Mouse (Mus musculus) MEL (cell line): ENCODE measurements around the gene Gm21970. TPM values are rescaled to one million over a fixed set of nuclear protein-coding genes. Genes with fewer than 3 reads are reported as not detected.

Experiments
- DNase-seq: peaks from one replicate; pipeline ENCODE4 v3.0.0; 2011; ENCODE audit warnings: low read depth, low spot score
- H3K27ac ChIP-seq: 2 replicates; pipeline ENCODE4 v1.5.1; 2012; ENCODE audit warnings: low read depth, mild to moderate bottlenecking, control low read depth, low read length, moderate library complexity; ENCODE audit not compliant: control insufficient read depth
- H3K27me3 ChIP-seq, 2 experiments: fragments of 150-350 bp in 1 of 2; sonication (generic) in 1 of 2; 2 replicates each; pipeline ENCODE4 v1.6.1; 2012; ENCODE audit warnings: low read length in 2 of 2, mild to moderate bottlenecking in 2 of 2, improper control_type of control experiment in 1 of 2, moderate library complexity in 1 of 2; ENCODE audit not compliant: insufficient read depth in 2 of 2, control insufficient read depth in 1 of 2
- H3K36me3 ChIP-seq, 2 experiments: 2 replicates each; pipeline ENCODE4 v1.6.1; 2012 to 2014; ENCODE audit warnings: low read length in 2 of 2, improper control_type of control experiment in 1 of 2, inconsistent platforms in 1 of 2, mild to moderate bottlenecking in 1 of 2; ENCODE audit not compliant: insufficient read depth in 2 of 2, control insufficient read depth in 1 of 2
- H3K4me1 ChIP-seq, 2 experiments: fragments of 150-350 bp in 1 of 2; sonication (generic) in 1 of 2; 2 replicates each; pipeline ENCODE4 v1.6.1; 2012; ENCODE audit warnings: low read length in 2 of 2, improper control_type of control experiment in 1 of 2, mild to moderate bottlenecking in 1 of 2; ENCODE audit not compliant: insufficient read depth in 2 of 2, control insufficient read depth in 1 of 2
- H3K4me3 ChIP-seq, 2 experiments: fragments of 150-350 bp in 1 of 2; sonication (generic) in 1 of 2; 2 replicates each; pipeline ENCODE4 v1.5.1; 2012; ENCODE audit warnings: low read depth in 2 of 2, low read length in 2 of 2, mild to moderate bottlenecking in 2 of 2, moderate library complexity in 2 of 2, control low read depth in 1 of 2, improper control_type of control experiment in 1 of 2; ENCODE audit not compliant: control insufficient read depth in 1 of 2, insufficient read depth in 1 of 2
- H3K79me2 ChIP-seq: 2 replicates; pipeline ENCODE4 v1.6.1; 2012; ENCODE audit warnings: mild to moderate bottlenecking, low read length, moderate library complexity; ENCODE audit not compliant: control insufficient read depth, poor library complexity, insufficient read depth
- H3K9ac ChIP-seq: 2 replicates; pipeline ENCODE4 v1.6.1; 2012; ENCODE audit warnings: low read depth, mild to moderate bottlenecking, control low read depth, low read length, moderate library complexity; ENCODE audit not compliant: control insufficient read depth, poor library complexity, severe bottlenecking
- H3K9me3 ChIP-seq: fragments of 150-350 bp; sonication (generic); replicated peaks from 2 replicates; pipeline ENCODE4 v1.6.1; 2012; ENCODE audit warnings: mild to moderate bottlenecking, low read length, improper control_type of control experiment, moderate library complexity; ENCODE audit not compliant: insufficient read depth
- BHLHE40 ChIP-seq: IDR thresholded peaks from 2 replicates; pipeline ENCODE4 v1.6.1; 2012; ENCODE audit warnings: low read depth, mild to moderate bottlenecking, inconsistent platforms, low read length, improper control_type of control experiment, borderline replicate concordance
- CHD1 ChIP-seq: IDR thresholded peaks from 2 replicates; pipeline ENCODE4 v1.6.1; 2012; ENCODE audit warnings: low read depth, mild to moderate bottlenecking, inconsistent platforms, low read length, improper control_type of control experiment
- CHD2 ChIP-seq: IDR thresholded peaks from 2 replicates; pipeline ENCODE4 v1.6.1; 2011; ENCODE audit warnings: low read length, improper control_type of control experiment
- CTCF ChIP-seq, 3 experiments: IDR thresholded peaks in 2 of 3; conservative IDR thresholded peaks in 1 of 3; 2 replicates each; pipeline ENCODE4 v1.5.1; 2011 to 2012; ENCODE audit warnings: low read length in 3 of 3, low read depth in 2 of 3, mild to moderate bottlenecking in 2 of 3, improper control_type of control experiment in 1 of 3, inconsistent platforms in 1 of 3, mixed read lengths in 1 of 3, moderate library complexity in 1 of 3; ENCODE audit not compliant: control insufficient read depth in 1 of 3, insufficient read depth in 1 of 3, poor library complexity in 1 of 3, severe bottlenecking in 1 of 3
- E2F4 ChIP-seq: IDR thresholded peaks from 2 replicates; pipeline ENCODE4 v1.6.1; 2011; ENCODE audit warnings: low read depth, low read length, improper control_type of control experiment, borderline replicate concordance
- ELF1 ChIP-seq: IDR thresholded peaks from 2 replicates; pipeline ENCODE4 v1.6.1; 2014; ENCODE audit warnings: low read depth, mild to moderate bottlenecking, inconsistent platforms, low read length, improper control_type of control experiment, moderate library complexity
- EP300 ChIP-seq, 2 experiments: IDR thresholded peaks; 2 replicates each; pipeline ENCODE4 v1.6.1; 2011; ENCODE audit warnings: improper control_type of control experiment in 2 of 2, low read length in 2 of 2, low read depth in 1 of 2, mild to moderate bottlenecking in 1 of 2
- ETS1 ChIP-seq: IDR thresholded peaks from 2 replicates; pipeline ENCODE4 v1.6.1; 2012; ENCODE audit warnings: low read depth, mild to moderate bottlenecking, inconsistent platforms, low read length, improper control_type of control experiment, moderate library complexity
- GABPA ChIP-seq: IDR thresholded peaks from 2 replicates; pipeline ENCODE4 v1.6.1; 2012; ENCODE audit warnings: low read depth, mild to moderate bottlenecking, inconsistent platforms, low read length, improper control_type of control experiment, moderate library complexity
- GATA1 ChIP-seq: IDR thresholded peaks from 2 replicates; pipeline ENCODE4 v1.6.1; 2011; ENCODE audit warnings: low read depth, low read length, improper control_type of control experiment
- JUND ChIP-seq: IDR thresholded peaks from 2 replicates; pipeline ENCODE4 v1.6.1; 2011; ENCODE audit warnings: low read depth, mild to moderate bottlenecking, improper control_type of control experiment, low read length
- KAT2A ChIP-seq: conservative IDR thresholded peaks from 2 replicates; pipeline ENCODE4 v1.6.1; 2012; ENCODE audit warnings: low read depth, low read length, improper control_type of control experiment, inconsistent platforms
- MAFK ChIP-seq: IDR thresholded peaks from 2 replicates; pipeline ENCODE4 v1.6.1; 2011; ENCODE audit warnings: low read depth, mild to moderate bottlenecking, low read length, improper control_type of control experiment, borderline replicate concordance
- MAX ChIP-seq: IDR thresholded peaks from 2 replicates; pipeline ENCODE4 v1.6.1; 2011; ENCODE audit warnings: low read length, improper control_type of control experiment
- MAZ ChIP-seq: IDR thresholded peaks from 2 replicates; pipeline ENCODE4 v1.6.1; 2012; ENCODE audit warnings: low read depth, mild to moderate bottlenecking, inconsistent platforms, low read length, improper control_type of control experiment
- MEF2A ChIP-seq: IDR thresholded peaks from 2 replicates; pipeline ENCODE4 v1.6.1; 2014; ENCODE audit warnings: low read depth, mild to moderate bottlenecking, inconsistent platforms, low read length, improper control_type of control experiment; ENCODE audit not compliant: poor library complexity, insufficient replicate concordance, severe bottlenecking; ENCODE audit errors: extremely low read depth
- MXI1 ChIP-seq: IDR thresholded peaks from 2 replicates; pipeline ENCODE4 v1.6.1; 2011; ENCODE audit warnings: mild to moderate bottlenecking, low read depth, low read length, improper control_type of control experiment
- MYB ChIP-seq: IDR thresholded peaks from 2 replicates; pipeline ENCODE4 v1.6.1; 2011; ENCODE audit warnings: mild to moderate bottlenecking, low read depth, low read length, improper control_type of control experiment
- MYC ChIP-seq: IDR thresholded peaks from 2 replicates; pipeline ENCODE4 v1.6.1; 2011; ENCODE audit warnings: low read depth, mild to moderate bottlenecking, low read length, improper control_type of control experiment, moderate library complexity
- NELFE ChIP-seq: IDR thresholded peaks from 2 replicates; pipeline ENCODE4 v1.6.1; 2011; ENCODE audit warnings: low read depth, low read length, improper control_type of control experiment
- POLR2A ChIP-seq, 2 experiments: IDR thresholded peaks; 2 replicates each; pipeline ENCODE4 v1.6.1; 2011 to 2012; ENCODE audit warnings: low read length in 2 of 2, mild to moderate bottlenecking in 2 of 2, control low read depth in 1 of 2, improper control_type of control experiment in 1 of 2, low read depth in 1 of 2, moderate library complexity in 1 of 2; ENCODE audit not compliant: control insufficient read depth in 1 of 2, insufficient read depth in 1 of 2, poor library complexity in 1 of 2
- POLR2AphosphoS2 ChIP-seq: IDR thresholded peaks from 2 replicates; pipeline ENCODE4 v1.6.1; 2011; ENCODE audit warnings: low read length, improper control_type of control experiment
- RAD21 ChIP-seq: IDR thresholded peaks from 2 replicates; pipeline ENCODE4 v1.6.1; 2011; ENCODE audit warnings: mild to moderate bottlenecking, low read depth, low read length, improper control_type of control experiment
- RCOR1 ChIP-seq: IDR thresholded peaks from 2 replicates; pipeline ENCODE4 v1.6.1; 2012; ENCODE audit warnings: low read depth, mild to moderate bottlenecking, inconsistent platforms, low read length, improper control_type of control experiment
- SIN3A ChIP-seq: IDR thresholded peaks from 2 replicates; pipeline ENCODE4 v1.6.1; 2012; ENCODE audit warnings: low read length, improper control_type of control experiment, inconsistent platforms
- SMC3 ChIP-seq: IDR thresholded peaks from 2 replicates; pipeline ENCODE4 v1.6.1; 2011; ENCODE audit warnings: low read depth, low read length, improper control_type of control experiment
- TAL1 ChIP-seq: IDR thresholded peaks from 2 replicates; pipeline ENCODE4 v1.6.1; 2012; ENCODE audit warnings: mild to moderate bottlenecking, inconsistent platforms, low read length, moderate library complexity, mixed read lengths
- TBP ChIP-seq: IDR thresholded peaks from 2 replicates; pipeline ENCODE4 v1.8.0; 2011; ENCODE audit warnings: low read depth, low read length, improper control_type of control experiment
- TCF12 ChIP-seq: IDR thresholded peaks from 2 replicates; pipeline ENCODE4 v1.6.1; 2014; ENCODE audit warnings: low read depth, mild to moderate bottlenecking, inconsistent platforms, low read length, improper control_type of control experiment, moderate library complexity
- USF1 ChIP-seq: IDR thresholded peaks from 2 replicates; pipeline ENCODE4 v1.6.1; 2014; ENCODE audit warnings: low read depth, mild to moderate bottlenecking, inconsistent platforms, low read length, improper control_type of control experiment, moderate library complexity
- USF2 ChIP-seq, 2 experiments: IDR thresholded peaks; 2 replicates each; pipeline ENCODE4 v1.6.1; 2011 to 2012; ENCODE audit warnings: improper control_type of control experiment in 2 of 2, low read length in 2 of 2, borderline replicate concordance in 1 of 2, inconsistent platforms in 1 of 2, low read depth in 1 of 2, mild to moderate bottlenecking in 1 of 2; ENCODE audit not compliant: insufficient read depth in 1 of 2
- ZKSCAN1 ChIP-seq: IDR thresholded peaks from 2 replicates; pipeline ENCODE4 v1.6.1; 2012; ENCODE audit warnings: low read depth, mild to moderate bottlenecking, inconsistent platforms, low read length, improper control_type of control experiment, moderate library complexity
- ZNF384 ChIP-seq: IDR thresholded peaks from 2 replicates; pipeline ENCODE4 v1.6.1; 2012; ENCODE audit warnings: low read depth, mild to moderate bottlenecking, inconsistent platforms, low read length, improper control_type of control experiment
- polyA plus RNA-seq, 2 experiments: library from polyadenylated mRNA; stranded (reverse) in 1 of 2; unstranded in 1 of 2; fragments of >175 nt in 1 of 2; fragments of >200 nt in 1 of 2; gene quantifications; 2 replicates each; pipeline versions ENCODE4 v1.2.1 to v1.2.4; 2012; ENCODE audit warnings: low replicate concordance in 2 of 2, low read depth in 1 of 2; ENCODE audit not compliant: insufficient read length in 2 of 2, insufficient read depth in 1 of 2, missing spikeins in 1 of 2
- total RNA-seq: library from RNA; depleted of rRNA; stranded (reverse); fragments of 300-350 nt; gene quantifications from 2 replicates; pipeline ENCODE4 v1.2.3, GENCODE M21; 2012

The Gm21970 gene
- total and polyA plus RNA-seq, 3 experiments, result not detected

- no peak for TF ChIP-seq MEF2A
- TF ChIP-seq SMC3, result no peak
- TF ChIP-seq MAX, result peak; percentile 95
- peak; percentile 91 for TF ChIP-seq MYC
- peak; percentile 97 for TF ChIP-seq RCOR1
- no peak for TF ChIP-seq MAZ
- no peak for TF ChIP-seq KAT2A
- peak; percentile 39; the same call in 1 of the 2 replicates for TF ChIP-seq MAFK
- TF ChIP-seq CHD2, result no peak
- peak; percentile 61; the same call in 1 of the 2 replicates for TF ChIP-seq MYB
- TF ChIP-seq USF2 (IDR thresholded peaks at IDR 0.05; ENCODE audit: borderline replicate concordance in 1 of 2, insufficient read depth in 1 of 2, low read depth in 1 of 2, low read length in 2 of 2), result 0 out of 4 replicates have a peak, but pooled peaks of 1 of the 2 experiments have one; percentile 66
- no peak for TF ChIP-seq E2F4
- TF ChIP-seq TAL1, result peak; percentile 84
- TF ChIP-seq ETS1, result peak; percentile 73; the same call in 1 of the 2 replicates
- no peak for TF ChIP-seq POLR2AphosphoS2
- TF ChIP-seq MXI1, result peak; percentile 88
- peak; percentile 95 for TF ChIP-seq USF1
- no peak; the same call in 1 of the 2 replicates for TF ChIP-seq CHD1
- peak; percentile 95 for TF ChIP-seq TCF12
- TF ChIP-seq JUND, result 0 out of 2 replicates have a peak, but pooled peaks have one; percentile 50
- TF ChIP-seq ZNF384, result 0 out of 2 replicates have a peak, but pooled peaks have one; percentile 52
- no peak for TF ChIP-seq ZKSCAN1
- peak; percentile 96 for TF ChIP-seq BHLHE40
- peak; percentile 82 for TF ChIP-seq SIN3A
- 0 out of 2 replicates have a peak, but pooled peaks have one; percentile 54 for TF ChIP-seq GABPA
- TF ChIP-seq, all 39 proteins: peak for 21
Measured at GRCm38 (mm10) chr16:91441366-91441765, 49.8 kb downstream of the Gm21970 start (continued).

- Histone ChIP-seq H3K4me3 (no peak overlapping the region), H3K9ac (peak overlapping the region; percentile 46)
- peak; percentile 94 for DNase-seq
- peak; percentile 94 to 96 for TF ChIP-seq EP300 (IDR thresholded peaks at IDR 0.05; ENCODE audit: low read depth in 1 of 2, low read length in 2 of 2)
- TF ChIP-seq ELF1, result no peak
- peak; percentile 46; the same call in 1 of the 2 replicates for TF ChIP-seq MYC
- no peak for TF ChIP-seq CTCF (IDR thresholded peaks at IDR 0.05 in 2 of 3, conservative IDR thresholded peaks at IDR 0.05 in 1 of 3; ENCODE audit: control insufficient read depth in 1 of 3, insufficient read depth in 1 of 3, low read depth in 2 of 3, low read length in 3 of 3, poor library complexity in 1 of 3, severe bottlenecking in 1 of 3)
- no peak for TF ChIP-seq USF2 (IDR thresholded peaks at IDR 0.05; ENCODE audit: borderline replicate concordance in 1 of 2, insufficient read depth in 1 of 2, low read depth in 1 of 2, low read length in 2 of 2)
- TF ChIP-seq RCOR1, result peak; percentile 70
- no peak for TF ChIP-seq GABPA
- no peak for TF ChIP-seq CHD1
- peak; percentile 86 for TF ChIP-seq TBP
- no peak for TF ChIP-seq ZNF384
- peak; percentile 95 for TF ChIP-seq GATA1
- peak; percentile 78 for TF ChIP-seq SIN3A
- TF ChIP-seq MXI1, result peak; percentile 56; the same call in 1 of the 2 replicates
- peak; percentile 48; the same call in 1 of the 2 replicates for TF ChIP-seq MYB
- TF ChIP-seq ZKSCAN1, result no peak
- no peak for TF ChIP-seq NELFE
- TF ChIP-seq MAZ, result peak; percentile 60; the same call in 1 of the 2 replicates
- TF ChIP-seq TAL1, result peak; percentile 91
- TF ChIP-seq BHLHE40, result peak; percentile 74
- TF ChIP-seq RAD21, result no peak
- 0 out of 2 replicates have a peak, but pooled peaks have one; percentile 17 for TF ChIP-seq MAX
- TF ChIP-seq POLR2A (IDR thresholded peaks at IDR 0.05; ENCODE audit: control insufficient read depth in 1 of 2, insufficient read depth in 1 of 2, low read depth in 1 of 2, low read length in 2 of 2, poor library complexity in 1 of 2), result no peak
Measured at GRCm38 (mm10) chr16:91441811-91442240, 50.3 kb downstream of the Gm21970 start.

More at GRCm38 (mm10) chr16:91441811-91442240, 50.3 kb downstream of the Gm21970 start:
- no peaks in the 10 kb centered on the region for H3K9me3 ChIP-seq
- no peaks in the 10 kb centered on the region for H3K27me3 ChIP-seq
- peaks cover 0 to 28% of the 10 kb centered on the region in 2 experiments; a peak in 2 of 4 replicates for H3K36me3 ChIP-seq
- H3K79me2 ChIP-seq, result no peaks in the 10 kb centered on the region
- peak overlapping the region; percentile 99 for H3K27ac ChIP-seq
- peaks cover 18 to 33% of the 10 kb centered on the region in 2 experiments for H3K4me1 ChIP-seq
